Mouse (Mus musculus) brain, embryonic 18.5 days (tissue): ENCODE data around the gene Bcas2.
"Not testable (repeated sequence)": the region's sequence is repeated elsewhere in the genome, so short reads cannot be mapped to it uniquely, and the experiment has no call there.

Source experiments
- DNase-seq: peaks from one replicate; pipeline ENCODE4 v3.0.0-alpha.2; 2012; ENCODE audit warnings: low read depth, low spot score

Gene Bcas2

GRCm38 (mm10) chr3:103214593-103215285 is 43.3 kb downstream of the Bcas2 start:
- no peak for DNase-seq

GRCm38 (mm10) chr3:103215399-103215798 is 43.9 kb downstream of the Bcas2 start:
- not testable (repeated sequence) for DNase-seq

- DNase-seq, result peak; percentile 20
Measured at GRCm38 (mm10) chr3:103221435-103221834, 50.0 kb downstream of the Bcas2 start.

GRCm38 (mm10) chr3:103223752-103224151 is 52.3 kb downstream of the Bcas2 start:
- no peak for DNase-seq

GRCm38 (mm10) chr3:103224231-103224765 is 52.8 kb downstream of the Bcas2 start:
- no peak for DNase-seq

GRCm38 (mm10) chr3:103227729-103228128 is 56.3 kb downstream of the Bcas2 start:
- no peak for DNase-seq
